19 mouse cellular contexts compared by ENCODE assay signal in genomic region chr8:113051770-113052473, GRCm38 (mm10).
DNase-seq lines count a peak whose midpoint lies in the region; ATAC-seq and TF ChIP-seq lines count a peak whose summit lies in the region.
"Had no signal": no experiment of that assay in that cellular context is flagged by ENCODE, and none has a peak within 500 bp of the region (broad histone marks: within the 10 kb centered on the region; RNA-seq: fewer than 3 reads in every experiment).

No protein-coding gene starts in this region.

- 59% methylated on average over 8 of the region's 8 CpGs for WGBS in forebrain, postnatal 0 days
- WGBS in forebrain, embryonic 11.5 days, result 90% methylated on average over 8 of the region's 8 CpGs
- WGBS in liver, adult 2 months, result 85% methylated on average over 8 of the region's 8 CpGs
- 87% methylated on average over 8 of the region's 8 CpGs for WGBS in liver, embryonic 11.5 days

- no peak overlapping the region for H3K9ac ChIP-seq in forebrain, postnatal 0 days
- H3K9ac ChIP-seq in forebrain, embryonic 11.5 days (ENCODE audit: low read length), result no peak overlapping the region
- no peak overlapping the region for H3K9ac ChIP-seq in liver, adult 2 months (ENCODE audit: low read depth, low read length)
- no peak overlapping the region for H3K9ac ChIP-seq in liver, embryonic 11.5 days (ENCODE audit: low read depth, low read length)
- H3K9ac ChIP-seq: embryonic facial prominence, embryonic 12.5 days; heart, embryonic 15.5 days; hindbrain, embryonic 14.5 days; intestine, embryonic 15.5 days had no signal

- H3K4me3 ChIP-seq in forebrain, postnatal 0 days (ENCODE audit: low read depth, low read length), result no peak overlapping the region
- no peak overlapping the region for H3K4me3 ChIP-seq in forebrain, embryonic 11.5 days (ENCODE audit: low read depth, low read length)
- no peak overlapping the region for H3K4me3 ChIP-seq in liver, adult 2 months (ENCODE audit: insufficient read depth, low read depth, low read length)
- no peak overlapping the region for H3K4me3 ChIP-seq in liver, embryonic 11.5 days (ENCODE audit: low read depth, low read length)
- H3K4me3 ChIP-seq: embryonic facial prominence, embryonic 12.5 days; heart, adult 2 months; heart, embryonic 15.5 days; hindbrain, embryonic 10.5 days; intestine, embryonic 15.5 days had no signal

- ATAC-seq in forebrain, postnatal 0 days, result peak; percentile 38; the same call in 1 of the 2 replicates
- ATAC-seq in forebrain, embryonic 11.5 days (replicated peaks; ENCODE audit: low FRiP score), result no peak
- ATAC-seq in liver, embryonic 11.5 days (replicated peaks; ENCODE audit: low FRiP score), result no peak
- ATAC-seq: intestine, embryonic 15.5 days had no signal

- no peak for TF ChIP-seq CTCF in forebrain, postnatal 0 days (IDR thresholded peaks at IDR 0.05; ENCODE audit: low read depth)
- TF ChIP-seq CTCF in liver, adult 2 months (IDR thresholded peaks at IDR 0.05; ENCODE audit: low read depth, low read length), result no peak
- no peak for TF ChIP-seq CTCF in brain, embryonic 14.5 days (IDR thresholded peaks at IDR 0.05; ENCODE audit: borderline replicate concordance, extremely low read depth, insufficient read depth, insufficient read length)

- no peak for TF ChIP-seq POLR2A in liver, adult 2 months (IDR thresholded peaks at IDR 0.05; ENCODE audit: extremely low read depth, insufficient read depth, low read length)
- no peak for TF ChIP-seq POLR2A in brain, embryonic 14.5 days (IDR thresholded peaks at IDR 0.05; ENCODE audit: borderline replicate concordance, extremely low read depth, insufficient read depth, insufficient read length, poor library complexity, severe bottlenecking)

- peak overlapping the region; percentile 45 for H3K27ac ChIP-seq in forebrain, postnatal 0 days (ENCODE audit: low read depth, low read length)
- no peak overlapping the region for H3K27ac ChIP-seq in forebrain, embryonic 11.5 days (ENCODE audit: low read depth, low read length)
- H3K27ac ChIP-seq in liver, adult 2 months (replicated peaks; ENCODE audit: insufficient read depth, low read depth, low read length), result no peak overlapping the region
- no peak overlapping the region for H3K27ac ChIP-seq in liver, embryonic 11.5 days (ENCODE audit: low read depth, low read length)
- H3K27ac ChIP-seq: embryonic facial prominence, embryonic 12.5 days; heart, adult 2 months; heart, embryonic 15.5 days; hindbrain, embryonic 10.5 days; hindbrain, embryonic 14.5 days; intestine, embryonic 15.5 days had no signal

- no peaks in the 10 kb centered on the region for H3K36me3 ChIP-seq in forebrain, postnatal 0 days (ENCODE audit: insufficient read depth)
- H3K36me3 ChIP-seq in forebrain, embryonic 11.5 days (ENCODE audit: control insufficient read depth, insufficient read depth, low read length), result no peaks in the 10 kb centered on the region
- no peaks in the 10 kb centered on the region for H3K36me3 ChIP-seq in liver, adult 2 months (ENCODE audit: control insufficient read depth, insufficient read depth, low read length)
- no peaks in the 10 kb centered on the region for H3K36me3 ChIP-seq in liver, embryonic 11.5 days (ENCODE audit: control insufficient read depth, insufficient read depth, low read length)
- H3K36me3 ChIP-seq: embryonic facial prominence, embryonic 12.5 days; heart, embryonic 15.5 days; hindbrain, embryonic 10.5 days; intestine, embryonic 15.5 days had no signal

- no peaks in the 10 kb centered on the region for H3K9me3 ChIP-seq in forebrain, postnatal 0 days (ENCODE audit: low read length)
- H3K9me3 ChIP-seq in forebrain, embryonic 11.5 days (ENCODE audit: control insufficient read depth, low read length), result no peaks in the 10 kb centered on the region
- no peaks in the 10 kb centered on the region for H3K9me3 ChIP-seq in liver, embryonic 11.5 days (ENCODE audit: control insufficient read depth, low read length)
- H3K9me3 ChIP-seq: embryonic facial prominence, embryonic 12.5 days; heart, embryonic 15.5 days; hindbrain, embryonic 10.5 days; intestine, embryonic 15.5 days had no signal

- no peaks in the 10 kb centered on the region for H3K27me3 ChIP-seq in forebrain, postnatal 0 days (ENCODE audit: insufficient read depth, low read length)
- no peaks in the 10 kb centered on the region for H3K27me3 ChIP-seq in forebrain, embryonic 11.5 days (ENCODE audit: control insufficient read depth, insufficient read depth, low read length)
- no peaks in the 10 kb centered on the region for H3K27me3 ChIP-seq in liver, adult 2 months (ENCODE audit: control insufficient read depth, insufficient read depth, low read length)
- no peaks in the 10 kb centered on the region for H3K27me3 ChIP-seq in liver, embryonic 11.5 days (replicated peaks; ENCODE audit: control insufficient read depth, insufficient read depth, low read length)
- H3K27me3 ChIP-seq: embryonic facial prominence, embryonic 12.5 days; heart, embryonic 15.5 days; intestine, embryonic 15.5 days had no signal

- peak; percentile 67 for DNase-seq in forebrain, postnatal 0 days
- DNase-seq in forebrain, embryonic 11.5 days (ENCODE audit: low spot score), result no peak
- DNase-seq in liver, adult 2 months (ENCODE audit: extremely low read depth, low read depth, low spot score), result peak; percentile 4
- no peak for DNase-seq in liver, embryonic 11.5 days (ENCODE audit: low spot score)
- peak; percentile 56 for DNase-seq in brain, embryonic 14.5 days (ENCODE audit: low read depth)
- peak; percentile 51 for DNase-seq in brain, embryonic 18.5 days (ENCODE audit: low read depth, low spot score)
- DNase-seq: adrenal gland, adult 8-10 months; adrenal gland, postnatal 36 days; cerebellum, adult 11-12 months; cerebellum, adult 9-10 months; cerebellum, postnatal 25 days; gastrocnemius, postnatal 14 days; heart, adult 2 months had no signal

- no peak overlapping the region for H3K4me2 ChIP-seq in forebrain, postnatal 0 days (ENCODE audit: low read depth)
- H3K4me2 ChIP-seq in forebrain, embryonic 11.5 days (ENCODE audit: low read depth, low read length, severe bottlenecking), result no peak overlapping the region
- H3K4me2 ChIP-seq in liver, embryonic 11.5 days, result no peak overlapping the region
- H3K4me2 ChIP-seq: embryonic facial prominence, embryonic 12.5 days; heart, embryonic 11.5 days; heart, embryonic 15.5 days; hindbrain, embryonic 14.5 days; intestine, embryonic 15.5 days had no signal

- no peaks in the 10 kb centered on the region for H3K79me2 ChIP-seq in liver, adult 2 months (ENCODE audit: control insufficient read depth, insufficient read depth, low read length)

- H3K4me1 ChIP-seq in forebrain, postnatal 0 days (ENCODE audit: insufficient read depth), result no peaks in the 10 kb centered on the region
- H3K4me1 ChIP-seq in forebrain, embryonic 11.5 days (replicated peaks; ENCODE audit: control insufficient read depth, insufficient read depth, low read length), result no peaks in the 10 kb centered on the region
- no peaks in the 10 kb centered on the region for H3K4me1 ChIP-seq in liver, adult 2 months (ENCODE audit: control insufficient read depth, insufficient read depth, low read length)
- H3K4me1 ChIP-seq in liver, embryonic 11.5 days (replicated peaks; ENCODE audit: control insufficient read depth, insufficient read depth, low read length), result no peaks in the 10 kb centered on the region
- H3K4me1 ChIP-seq: embryonic facial prominence, embryonic 12.5 days; heart, embryonic 15.5 days; hindbrain, embryonic 10.5 days; intestine, embryonic 15.5 days had no signal

Comparison
In these comparisons a context has a peak if more than half of its experiments do, and no peak if none do; other contexts are left out.
1. DNase-seq: peak in forebrain, postnatal 0 days (single experiment), liver, adult 2 months (single experiment), brain, embryonic 14.5 days (single experiment) and brain, embryonic 18.5 days (single experiment); none in forebrain, embryonic 11.5 days (single experiment) and liver, embryonic 11.5 days (single experiment).